Mouse (Mus musculus): ENCODE results near the gene Grip1. TPM values are rescaled to one million over a fixed set of nuclear protein-coding genes. Genes with fewer than 3 reads are reported as not detected.

Gene Grip1
- total RNA-seq (2023), result not detected in 4 replicates

GRCm38 (mm10) chr10:119453431-119454105 is at the start of gene Grip1:
Grip1 (plus strand) TSS chr10:119453830.

GRCm38 (mm10) chr10:120112507-120113396 is 659.1 kb downstream of the Grip1 start, which contains the start of gene Helb:
Helb (minus strand) TSS chr10:120112987.

Other genes with a start within 250 kb of the Grip1 start
- gene Cand1, start 213.8 kb upstream of the Grip1 start, total RNA-seq (2023), result 77.3 to 88.4 TPM (median 80.8 TPM) in 4 replicates